Mouse (Mus musculus) megakaryocyte-erythroid progenitor cell, adult 5-6 weeks (primary cell): ENCODE measurements around the gene Sez6l2. TPM values are rescaled to one million over a fixed set of nuclear protein-coding genes. Genes with fewer than 3 reads are reported as not detected.
"Not testable (repeated sequence)": the region's sequence is repeated elsewhere in the genome, so short reads cannot be mapped to it uniquely, and the experiment has no call there.

ENCODE experiments used
- ATAC-seq: replicated peaks from 2 replicates; pipeline ENCODE4 v1.8.0; 2016; ENCODE audit warnings: mild to moderate bottlenecking, inconsistent platforms; ENCODE audit not compliant: severe bottlenecking, poor library complexity, low FRiP score, low TSS enrichment
- total RNA-seq, 2 experiments: library from RNA; stranded (forward) in 1 of 2; stranded (reverse) in 1 of 2; fragments of 200-1000, 215-1000 nt in 1 of 2; fragments of >200 nt in 1 of 2; fragmentation: Nextera tagmentation in 1 of 2; gene quantifications; 2 replicates each; pipeline ENCODE4 v1.2.3; 2014 to 2017

Gene Sez6l2
- 3.2 and 4.4 TPM in 2 replicates for total RNA-seq (2014; fragmentation: Nextera tagmentation)
- 0.76 TPM in 1 of 2 replicates, not detected in the other for total RNA-seq (2017)

- peak; percentile 83 for ATAC-seq
Measured at GRCm38 (mm10) chr7:126949793-126950646, at the start of gene Sez6l2. Gene Sez6l2, plus strand, starts transcription at chr7:126950563.

GRCm38 (mm10) chr7:126905590-126905989 is 44.8 kb upstream of the Sez6l2 start:
- ATAC-seq = no peak; the same call in 1 of the 2 replicates

- no peak for ATAC-seq
Measured at GRCm38 (mm10) chr7:126914844-126915243, 35.5 kb upstream of the Sez6l2 start.

- ATAC-seq = not testable (repeated sequence)
Measured at GRCm38 (mm10) chr7:126918356-126918755, 32.0 kb upstream of the Sez6l2 start.

- ATAC-seq = no peak
Measured at GRCm38 (mm10) chr7:126919973-126920372, 30.4 kb upstream of the Sez6l2 start.

- ATAC-seq = no peak
Measured at GRCm38 (mm10) chr7:126921563-126921962, 28.8 kb upstream of the Sez6l2 start.

GRCm38 (mm10) chr7:126922624-126923060 is 27.7 kb upstream of the Sez6l2 start, which contains the start of gene Tmem219:
Gene Tmem219, minus strand, starts transcription at chr7:126922917.
- no peak for ATAC-seq

- peak; percentile 16; the same call in 1 of the 2 replicates for ATAC-seq
Measured at GRCm38 (mm10) chr7:126923999-126924398, 26.4 kb upstream of the Sez6l2 start.

GRCm38 (mm10) chr7:126926299-126926698 is 24.1 kb upstream of the Sez6l2 start:
- ATAC-seq = peak; percentile 60

- peak; percentile 71 for ATAC-seq
Measured at GRCm38 (mm10) chr7:126928384-126929037, 21.9 kb upstream of the Sez6l2 start, which contains the start of gene Kctd13. Gene Kctd13, plus strand, starts transcription at chr7:126928879.

- no peak for ATAC-seq
Measured at GRCm38 (mm10) chr7:126929046-126929445, 21.3 kb upstream of the Sez6l2 start.

- ATAC-seq = no peak
Measured at GRCm38 (mm10) chr7:126932652-126933051, 17.7 kb upstream of the Sez6l2 start.

GRCm38 (mm10) chr7:126941171-126941570 is 9.2 kb upstream of the Sez6l2 start:
- no peak for ATAC-seq

- ATAC-seq = no peak
Measured at GRCm38 (mm10) chr7:126941801-126942200, 8.6 kb upstream of the Sez6l2 start.

GRCm38 (mm10) chr7:126946530-126946929 is 3.8 kb upstream of the Sez6l2 start:
- peak; percentile 43; the same call in 1 of the 2 replicates for ATAC-seq

- no peak for ATAC-seq
Measured at GRCm38 (mm10) chr7:126948626-126949025, 1.7 kb upstream of the Sez6l2 start.

GRCm38 (mm10) chr7:126949403-126949792 is 965 bp upstream of the Sez6l2 start, which contains the start of gene Asphd1:
Gene Asphd1, minus strand, starts transcription at chr7:126949582.
- ATAC-seq = no peak

- no peak for ATAC-seq
Measured at GRCm38 (mm10) chr7:126950647-126951615, 568 bp downstream of the Sez6l2 start.

GRCm38 (mm10) chr7:126951741-126952140 is 1.4 kb downstream of the Sez6l2 start:
- ATAC-seq = no peak
